Mouse (Mus musculus) heart, embryonic 11.5 days (tissue): Measurements from ENCODE around the gene Zfp618. TPM values are rescaled to one million over a fixed set of nuclear protein-coding genes. Genes with fewer than 3 reads are reported as not detected.

Source experiments
- ATAC-seq: fragments of 200-750 bp; cut with Nextera tagmentation; replicated peaks from 2 replicates; pipeline ENCODE4 v1.8.0; 2017; ENCODE audit warnings: moderate library complexity; ENCODE audit not compliant: insufficient number of reproducible peaks, low FRiP score, low TSS enrichment
- H3K27ac ChIP-seq: fragments of 300-500 bp; sonication (generic); 2 replicates; pipeline ENCODE4 v1.5.1; 2014; ENCODE audit warnings: mild to moderate bottlenecking, low read depth, low read length
- H3K27me3 ChIP-seq: fragments of 300-500 bp; sonication (generic); 2 replicates; pipeline ENCODE4 v1.6.1; 2014; ENCODE audit warnings: mild to moderate bottlenecking, low read length, mixed read lengths; ENCODE audit not compliant: control insufficient read depth, insufficient read depth
- H3K36me3 ChIP-seq: fragments of 300-500 bp; sonication (generic); 2 replicates; pipeline ENCODE4 v1.6.1; 2014; ENCODE audit warnings: mild to moderate bottlenecking, low read length, moderate library complexity, mixed read lengths; ENCODE audit not compliant: control insufficient read depth, insufficient read depth
- H3K4me1 ChIP-seq: fragments of 300-500 bp; sonication (generic); 2 replicates; pipeline ENCODE4 v1.6.1; 2014; ENCODE audit warnings: low read length; ENCODE audit not compliant: control insufficient read depth, insufficient read depth
- H3K4me2 ChIP-seq: fragments of 300-500 bp; sonication (generic); 2 replicates; pipeline ENCODE4 v1.6.1; 2014; ENCODE audit warnings: mild to moderate bottlenecking, moderate library complexity
- H3K4me3 ChIP-seq: fragments of 300-500 bp; sonication (generic); 2 replicates; pipeline ENCODE4 v1.5.1; 2014; ENCODE audit warnings: low read depth, low read length
- H3K9ac ChIP-seq: fragments of 300-500 bp; sonication (generic); 2 replicates; pipeline ENCODE4 v1.6.1; 2014; ENCODE audit warnings: mild to moderate bottlenecking, low read depth, low read length, moderate library complexity
- H3K9me3 ChIP-seq: fragments of 300-500 bp; sonication (generic); replicated peaks from 2 replicates; pipeline ENCODE4 v1.6.1; 2016; ENCODE audit warnings: low read length; ENCODE audit not compliant: control insufficient read depth
- WGBS: fragments of 180-500 bp; shearing (Covaris S2); extraction: QIAGEN DNeasy Blood & Tissue Kit; methylation state at CpG from one replicate; pipeline ENCODE4 v1.1.7; 2014; ENCODE audit not compliant: insufficient replicate concordance; 5-methylcytosine and 5-hydroxymethylcytosine counted together
- polyA plus RNA-seq: library from polyadenylated mRNA; unstranded; fragments of >200 nt; fragmentation: Nextera tagmentation; extraction: Ambion mirVana; gene quantifications from 2 replicates; pipeline ENCODE4 v1.2.1, GENCODE M21; 2014

The Zfp618 gene
- polyA plus RNA-seq, 1 experiment from 2014 or later = 11.6 TPM

- Histone ChIP-seq H3K36me3 (no peaks in the 10 kb centered on the region), H3K27ac (no peak overlapping the region), H3K27me3 (no peaks in the 10 kb centered on the region), H3K9me3 (no peaks in the 10 kb centered on the region), H3K4me3 (no peak overlapping the region), H3K4me2 (no peak overlapping the region), H3K4me1 (0 out of 2 replicates have a peak, but pooled peaks cover 3% of the 10 kb centered on the region), H3K9ac (no peak overlapping the region)
- 88% methylated on average over 4 of the region's 4 CpGs for WGBS
- no peak for ATAC-seq
These were observed 65.9 kb downstream of the Zfp618 start for GRCm38 (mm10) chr4:63031240-63031639.

- Histone ChIP-seq H3K4me2 (no peak overlapping the region), H3K4me1 (peaks cover 7% of the 10 kb centered on the region), H3K27ac (no peak overlapping the region), H3K9me3 (no peaks in the 10 kb centered on the region), H3K4me3 (no peak overlapping the region), H3K27me3 (no peaks in the 10 kb centered on the region), H3K36me3 (no peaks in the 10 kb centered on the region), H3K9ac (no peak overlapping the region)
- no peak for ATAC-seq
- WGBS = 74% methylated on average over 9 of the region's 9 CpGs
These were observed 67.2 kb downstream of the Zfp618 start for GRCm38 (mm10) chr4:63032581-63033006.

- no peaks in the 10 kb centered on the region for H3K36me3 ChIP-seq
- no peaks in the 10 kb centered on the region for H3K27me3 ChIP-seq
- H3K4me1 ChIP-seq = peaks cover 13% of the 10 kb centered on the region
- H3K9me3 ChIP-seq = no peaks in the 10 kb centered on the region
- H3K4me3 ChIP-seq = no peak overlapping the region
- H3K27ac ChIP-seq = no peak overlapping the region
- no peak overlapping the region for H3K4me2 ChIP-seq
- no peak for ATAC-seq
- no peak overlapping the region for H3K9ac ChIP-seq
- WGBS = 65% methylated on average over 5 of the region's 5 CpGs
These were observed 68.4 kb downstream of the Zfp618 start for GRCm38 (mm10) chr4:63033724-63034123.

- H3K4me1 ChIP-seq = peaks cover 13% of the 10 kb centered on the region
- 79% methylated on average over 7 of the region's 7 CpGs for WGBS
- H3K27ac ChIP-seq = no peak overlapping the region
- no peaks in the 10 kb centered on the region for H3K36me3 ChIP-seq
- no peak overlapping the region for H3K4me3 ChIP-seq
- no peaks in the 10 kb centered on the region for H3K9me3 ChIP-seq
- no peak overlapping the region for H3K4me2 ChIP-seq
- H3K27me3 ChIP-seq = no peaks in the 10 kb centered on the region
- ATAC-seq = no peak
- H3K9ac ChIP-seq = no peak overlapping the region
These were observed 70.6 kb downstream of the Zfp618 start for GRCm38 (mm10) chr4:63035991-63036390.

DNA sequence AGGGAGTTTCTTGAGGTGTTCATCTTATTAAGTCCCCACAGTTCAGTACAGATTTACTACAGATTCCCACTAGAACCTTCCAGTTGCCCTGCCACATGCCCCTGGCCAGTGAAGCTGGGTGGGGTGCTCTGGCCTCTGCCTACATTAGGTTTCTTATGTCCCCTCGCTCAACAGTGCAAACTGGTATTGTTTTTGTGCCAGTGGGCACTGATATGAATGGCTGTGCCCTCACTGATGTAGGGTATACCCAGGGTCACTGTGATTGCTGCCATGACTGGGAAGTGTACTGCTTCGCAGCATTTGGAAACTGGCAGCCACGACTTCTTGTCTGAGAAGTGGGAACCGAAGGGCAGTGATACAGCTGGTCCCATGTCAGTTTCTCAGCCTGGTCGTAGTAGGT, 71.4 kb downstream of the Zfp618 start:
- Histone ChIP-seq H3K27me3 (no peaks in the 10 kb centered on the region), H3K27ac (no peak overlapping the region), H3K36me3 (no peaks in the 10 kb centered on the region), H3K9me3 (no peaks in the 10 kb centered on the region), H3K4me2 (no peak overlapping the region), H3K4me3 (no peak overlapping the region), H3K4me1 (peaks cover 13% of the 10 kb centered on the region), H3K9ac (no peak overlapping the region)
- no peak for ATAC-seq
- WGBS = 81% methylated on average over 5 of the region's 5 CpGs

DNA sequence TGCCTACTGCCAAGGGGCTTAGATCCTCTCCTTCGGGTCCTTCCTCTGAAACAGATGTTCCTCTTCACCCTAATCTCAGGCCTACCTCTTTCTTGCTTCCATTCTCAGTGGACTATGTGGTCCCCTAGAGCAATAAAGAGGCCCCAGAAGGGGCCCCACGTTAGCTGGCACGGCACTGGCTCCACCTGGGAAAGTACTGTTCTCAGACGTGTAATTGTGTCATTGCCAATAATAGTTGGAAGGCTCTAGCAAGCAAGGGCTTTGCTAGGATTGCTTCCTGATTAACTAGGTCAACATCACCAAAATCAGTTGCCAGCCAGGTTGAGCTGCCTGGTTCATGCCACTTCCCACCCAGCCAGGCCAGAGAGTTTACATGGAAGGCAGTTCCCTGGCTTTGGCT, 72.2 kb downstream of the Zfp618 start:
- 75% methylated on average over 4 of the region's 4 CpGs for WGBS
- Histone ChIP-seq H3K36me3 (no peaks in the 10 kb centered on the region), H3K4me3 (no peak overlapping the region), H3K27me3 (no peaks in the 10 kb centered on the region), H3K4me1 (peaks cover 13% of the 10 kb centered on the region), H3K27ac (no peak overlapping the region), H3K9ac (no peak overlapping the region), H3K4me2 (no peak overlapping the region), H3K9me3 (no peaks in the 10 kb centered on the region)
- no peak for ATAC-seq

DNA sequence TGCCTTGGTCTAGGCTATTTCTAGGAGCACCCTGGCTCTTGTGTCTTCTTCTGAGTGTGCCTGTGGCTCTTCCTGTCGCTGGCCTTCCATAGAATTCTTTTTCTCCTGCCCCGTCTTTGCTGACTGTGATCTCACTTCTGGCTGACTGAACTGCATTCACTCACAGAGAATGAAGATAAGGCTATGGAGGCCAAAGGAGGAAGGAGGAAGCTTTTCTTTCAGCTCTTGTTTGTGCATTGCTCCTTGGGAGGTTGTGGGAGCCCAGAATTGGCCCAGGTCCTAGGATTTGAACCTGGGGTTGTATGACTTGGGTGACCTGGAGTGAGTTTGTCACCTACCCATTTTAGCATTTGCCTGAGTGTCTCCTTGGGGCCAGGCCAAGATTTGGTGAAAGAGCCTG, 72.9 kb downstream of the Zfp618 start:
- H3K9me3 ChIP-seq = no peaks in the 10 kb centered on the region
- no peak overlapping the region for H3K9ac ChIP-seq
- H3K4me3 ChIP-seq = no peak overlapping the region
- 31% methylated on average over 2 of the region's 2 CpGs for WGBS
- no peak for ATAC-seq
- H3K27me3 ChIP-seq = no peaks in the 10 kb centered on the region
- H3K4me2 ChIP-seq = no peak overlapping the region
- H3K4me1 ChIP-seq = peaks cover 13% of the 10 kb centered on the region
- no peak overlapping the region for H3K27ac ChIP-seq
- H3K36me3 ChIP-seq = no peaks in the 10 kb centered on the region

- 69% methylated on average over 10 of the region's 10 CpGs for WGBS
- Histone ChIP-seq H3K9ac (no peak overlapping the region), H3K4me3 (no peak overlapping the region), H3K9me3 (no peaks in the 10 kb centered on the region), H3K27ac (no peak overlapping the region), H3K4me2 (no peak overlapping the region), H3K27me3 (no peaks in the 10 kb centered on the region), H3K4me1 (peaks cover 13% of the 10 kb centered on the region), H3K36me3 (no peaks in the 10 kb centered on the region)
- ATAC-seq = no peak
These were observed 73.6 kb downstream of the Zfp618 start for GRCm38 (mm10) chr4:63038937-63039336.

- Histone ChIP-seq H3K27ac (no peak overlapping the region), H3K4me1 (peaks cover 18% of the 10 kb centered on the region), H3K4me3 (no peak overlapping the region), H3K4me2 (no peak overlapping the region), H3K9ac (no peak overlapping the region), H3K9me3 (no peaks in the 10 kb centered on the region), H3K27me3 (no peaks in the 10 kb centered on the region), H3K36me3 (no peaks in the 10 kb centered on the region)
- 64% methylated on average over 3 of the region's 3 CpGs for WGBS
- ATAC-seq = no peak
These were observed 83.2 kb downstream of the Zfp618 start for GRCm38 (mm10) chr4:63048606-63049005.
